Comparison of ENCODE assay signal across 32 mouse cellular contexts in the genomic region with DNA sequence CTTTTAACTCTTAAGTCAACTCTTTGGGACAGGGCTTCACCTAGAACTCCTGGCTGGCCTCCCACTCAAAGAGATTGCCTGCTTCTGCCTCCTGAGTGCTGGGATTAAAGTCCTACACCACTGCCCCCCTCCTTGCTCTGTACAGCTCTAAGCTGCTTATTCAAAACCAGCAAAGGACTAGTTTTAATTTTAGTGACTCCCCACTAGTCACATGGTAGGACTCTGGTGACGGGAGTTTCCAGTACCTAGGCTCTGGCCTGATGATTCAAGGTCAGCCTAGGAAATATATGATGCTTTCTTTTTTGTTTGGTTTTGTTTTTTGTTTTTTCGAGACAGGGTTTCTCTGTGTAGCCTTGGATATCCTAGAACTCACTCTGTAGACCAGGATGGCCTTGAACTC. TPM values are rescaled to one million over a fixed set of nuclear protein-coding genes. Genes with fewer than 3 reads are reported as not detected.
DNase-seq lines count a peak whose midpoint lies in the region; ATAC-seq lines count a peak whose summit lies in the region.
"Had no signal": no experiment of that assay in that cellular context is flagged by ENCODE, and none has a peak within 500 bp of the region (broad histone marks: within the 10 kb centered on the region; RNA-seq: fewer than 3 reads in every experiment).

No protein-coding gene starts in this region.

- intact Hi-C loops in heart, postnatal 25 days (cut with DNase I): no loop called here

- H3K4me2 ChIP-seq in forebrain, embryonic 15.5 days (replicated peaks): no peak overlapping the region
- H3K4me2 ChIP-seq in forebrain, embryonic 13.5 days: no peak overlapping the region
- H3K4me2 ChIP-seq in heart, embryonic 14.5 days (ENCODE audit: low read length): no peak overlapping the region
- no peak overlapping the region for H3K4me2 ChIP-seq in hindbrain, embryonic 13.5 days
- H3K4me2 ChIP-seq in hindbrain, embryonic 11.5 days (replicated peaks; ENCODE audit: low read depth, low read length): no peak overlapping the region
- H3K4me2 ChIP-seq: embryonic facial prominence, embryonic 15.5 days; intestine, embryonic 15.5 days; liver, embryonic 12.5 days had no signal

- H3K36me3 ChIP-seq in forebrain, embryonic 15.5 days: peaks cover 44% of the 10 kb centered on the region
- peaks cover 80% of the 10 kb centered on the region for H3K36me3 ChIP-seq in forebrain, embryonic 13.5 days (ENCODE audit: poor library complexity, severe bottlenecking)
- H3K36me3 ChIP-seq in heart, embryonic 14.5 days (ENCODE audit: control insufficient read depth, insufficient read depth, low read length): peaks cover 61% of the 10 kb centered on the region
- H3K36me3 ChIP-seq in hindbrain, embryonic 13.5 days: peaks cover 68% of the 10 kb centered on the region
- H3K36me3 ChIP-seq in hindbrain, embryonic 11.5 days (ENCODE audit: control insufficient read depth, insufficient read depth, low read length): no peaks in the 10 kb centered on the region

- DNase-seq in heart, postnatal 25 days (ENCODE audit: low spot score): no peak
- DNase-seq in hindbrain, embryonic 11.5 days (ENCODE audit: low spot score): no peak
- DNase-seq in retina, adult 2 months (ENCODE audit: low read depth, low spot score): peak; percentile 22
- DNase-seq in retina, embryonic 14.5 days (ENCODE audit: low spot score): no peak
- DNase-seq: adrenal gland, postnatal 10 days; cerebellum, adult 8-10 months; cerebellum, postnatal 25 days; gastrocnemius, adult 2 months; gastrocnemius, postnatal 36 days; heart, postnatal 4 days; kidney, adult 2 months; kidney, postnatal 36 days; left cerebral cortex, postnatal 4 days; liver, postnatal 0 days; lung, postnatal 4 days; midbrain, embryonic 14.5 days; retina, postnatal 1 day; right cerebral cortex, postnatal 14 days; thymus, postnatal 4 days had no signal

- no peaks in the 10 kb centered on the region for H3K9me3 ChIP-seq in forebrain, embryonic 15.5 days
- H3K9me3 ChIP-seq in forebrain, embryonic 13.5 days (replicated peaks): no peaks in the 10 kb centered on the region
- H3K9me3 ChIP-seq in heart, embryonic 14.5 days (ENCODE audit: control insufficient read depth, low read length): no peaks in the 10 kb centered on the region
- H3K9me3 ChIP-seq in hindbrain, embryonic 13.5 days: no peaks in the 10 kb centered on the region
- H3K9me3 ChIP-seq in hindbrain, embryonic 11.5 days (ENCODE audit: control insufficient read depth, low read length): no peaks in the 10 kb centered on the region
- H3K9me3 ChIP-seq: embryonic facial prominence, embryonic 10.5 days; embryonic facial prominence, embryonic 15.5 days; intestine, embryonic 15.5 days; liver, embryonic 12.5 days; megakaryocyte, embryonic 14.5 days had no signal

- no peak for ATAC-seq in forebrain, embryonic 15.5 days (replicated peaks)
- ATAC-seq in forebrain, embryonic 13.5 days: no peak
- no peak for ATAC-seq in heart, embryonic 14.5 days (ENCODE audit: insufficient number of reproducible peaks, insufficient read depth, low FRiP score, low read depth)
- ATAC-seq in hindbrain, embryonic 13.5 days (ENCODE audit: low FRiP score): no peak
- no peak for ATAC-seq in hindbrain, embryonic 11.5 days (ENCODE audit: low FRiP score)
- ATAC-seq: forebrain, embryonic 14.5 days; hindbrain, postnatal 0 days; intestine, embryonic 15.5 days; liver, embryonic 12.5 days; liver, postnatal 0 days; Patski had no signal

- H3K4me3 ChIP-seq in forebrain, embryonic 15.5 days: no peak overlapping the region
- H3K4me3 ChIP-seq in forebrain, embryonic 13.5 days: no peak overlapping the region
- no peak overlapping the region for H3K4me3 ChIP-seq in heart, embryonic 14.5 days (ENCODE audit: control insufficient read depth in 1 of 2, insufficient read depth in 1 of 2, low read depth in 1 of 2, low read length in 2 of 2)
- no peak overlapping the region for H3K4me3 ChIP-seq in hindbrain, embryonic 13.5 days
- no peak overlapping the region for H3K4me3 ChIP-seq in hindbrain, embryonic 11.5 days (ENCODE audit: low read depth, low read length)
- H3K4me3 ChIP-seq: embryonic facial prominence, embryonic 10.5 days; embryonic facial prominence, embryonic 15.5 days; gastrocnemius, adult 2 months; intestine, embryonic 15.5 days; layer of hippocampus, adult 2 months; liver, embryonic 12.5 days; megakaryocyte, embryonic 14.5 days had no signal

- WGBS in forebrain, embryonic 15.5 days: 93% methylated on average over 2 of the region's 2 CpGs
- WGBS in forebrain, embryonic 13.5 days: 90% methylated on average over 2 of the region's 2 CpGs
- 82% methylated on average over 2 of the region's 2 CpGs for WGBS in heart, embryonic 14.5 days
- 91% methylated on average over 2 of the region's 2 CpGs for WGBS in hindbrain, embryonic 13.5 days
- 98% methylated on average over 2 of the region's 2 CpGs for WGBS in hindbrain, embryonic 11.5 days

- no peak overlapping the region for H3K9ac ChIP-seq in forebrain, embryonic 15.5 days (replicated peaks)
- H3K9ac ChIP-seq in forebrain, embryonic 13.5 days: no peak overlapping the region
- H3K9ac ChIP-seq in heart, embryonic 14.5 days (ENCODE audit: low read length): no peak overlapping the region
- no peak overlapping the region for H3K9ac ChIP-seq in hindbrain, embryonic 13.5 days
- no peak overlapping the region for H3K9ac ChIP-seq in hindbrain, embryonic 11.5 days (ENCODE audit: low read depth, low read length)
- H3K9ac ChIP-seq: embryonic facial prominence, embryonic 15.5 days; intestine, embryonic 15.5 days; liver, embryonic 12.5 days; liver, postnatal 0 days had no signal

- no peaks in the 10 kb centered on the region for H3K27me3 ChIP-seq in forebrain, embryonic 15.5 days
- H3K27me3 ChIP-seq in forebrain, embryonic 13.5 days: no peaks in the 10 kb centered on the region
- H3K27me3 ChIP-seq in heart, embryonic 14.5 days (ENCODE audit: control insufficient read depth, insufficient read depth, low read length): no peaks in the 10 kb centered on the region
- no peaks in the 10 kb centered on the region for H3K27me3 ChIP-seq in hindbrain, embryonic 13.5 days
- no peaks in the 10 kb centered on the region for H3K27me3 ChIP-seq in hindbrain, embryonic 11.5 days (ENCODE audit: control insufficient read depth, insufficient read depth, low read length)
- H3K27me3 ChIP-seq: embryonic facial prominence, embryonic 15.5 days; intestine, embryonic 15.5 days; liver, embryonic 12.5 days; megakaryocyte, embryonic 14.5 days; Patski had no signal

- H3K27ac ChIP-seq in forebrain, embryonic 15.5 days (replicated peaks): 0 out of 2 replicates have a peak overlapping the region, but pooled peaks have one; percentile 51
- no peak overlapping the region for H3K27ac ChIP-seq in forebrain, embryonic 13.5 days
- H3K27ac ChIP-seq in heart, embryonic 14.5 days (replicated peaks in 1 of 2; ENCODE audit: control insufficient read depth in 1 of 2, insufficient read depth in 1 of 2, low read depth in 2 of 2, low read length in 2 of 2): peak overlapping the region; percentile 74 to 75
- peak overlapping the region; percentile 23; the same call in 1 of the 2 replicates for H3K27ac ChIP-seq in hindbrain, embryonic 13.5 days
- H3K27ac ChIP-seq in hindbrain, embryonic 11.5 days (ENCODE audit: low read depth, low read length): no peak overlapping the region
- H3K27ac ChIP-seq: embryonic facial prominence, embryonic 10.5 days; embryonic facial prominence, embryonic 15.5 days; hindbrain, postnatal 0 days; intestine, embryonic 15.5 days; liver, embryonic 12.5 days had no signal

- 0 out of 2 replicates have a peak, but pooled peaks cover 5% of the 10 kb centered on the region for H3K4me1 ChIP-seq in forebrain, embryonic 15.5 days
- H3K4me1 ChIP-seq in forebrain, embryonic 13.5 days: peaks cover 16% of the 10 kb centered on the region
- H3K4me1 ChIP-seq in heart, embryonic 14.5 days (ENCODE audit: control insufficient read depth in 2 of 2, insufficient read depth in 2 of 2, low read length in 2 of 2): peaks cover 17 to 33% of the 10 kb centered on the region in 2 experiments
- peaks cover 11% of the 10 kb centered on the region for H3K4me1 ChIP-seq in hindbrain, embryonic 13.5 days (replicated peaks)
- H3K4me1 ChIP-seq in hindbrain, embryonic 11.5 days (replicated peaks; ENCODE audit: control insufficient read depth, insufficient read depth, low read length): no peaks in the 10 kb centered on the region
- H3K4me1 ChIP-seq: embryonic facial prominence, embryonic 10.5 days; embryonic facial prominence, embryonic 15.5 days; intestine, embryonic 15.5 days had no signal

RNA-seq across cellular contexts. Expression of a gene that starts 51.2 kb away (rescaled TPM):
- 261 and 262 TPM in 2 replicates for polyA plus RNA-seq in forebrain, embryonic 15.5 days (2015; fragmentation: Nextera tagmentation; extraction: Ambion mirVana)
- 235 and 259 TPM in 2 replicates for polyA plus RNA-seq in forebrain, embryonic 13.5 days (2015; fragmentation: Nextera tagmentation; extraction: Ambion mirVana)
- polyA plus RNA-seq in heart, embryonic 14.5 days (2014; fragmentation: Nextera tagmentation; extraction: Ambion mirVana): 103 and 108 TPM in 2 replicates
- total RNA-seq in heart, postnatal 25 days (2021): 10 to 100 TPM; 80.9 to 81.8 TPM
- 220 and 233 TPM in 2 replicates for polyA plus RNA-seq in hindbrain, embryonic 13.5 days (2015; fragmentation: Nextera tagmentation; extraction: Ambion mirVana)
- polyA plus RNA-seq in hindbrain, embryonic 11.5 days (2014; fragmentation: Nextera tagmentation; extraction: Ambion mirVana): 179 and 183 TPM in 2 replicates

Comparison
In these comparisons a context has a peak if more than half of its experiments do, and no peak if none do; other contexts are left out.
1. H3K27ac ChIP-seq: peak in forebrain, embryonic 15.5 days (single experiment), heart, embryonic 14.5 days (2 of 2) and hindbrain, embryonic 13.5 days (single experiment); none in forebrain, embryonic 13.5 days (single experiment) and hindbrain, embryonic 11.5 days (single experiment).